Mouse (Mus musculus) limb, embryonic 11.5 days (tissue): ENCODE measurements around the gene Apobec4. TPM values are rescaled to one million over a fixed set of nuclear protein-coding genes. Genes with fewer than 3 reads are reported as not detected.

Experiments
- ATAC-seq: fragments of 200-750 bp; cut with Nextera tagmentation; 2 replicates; pipeline ENCODE4 v1.8.0; 2017; ENCODE audit warnings: low read depth; ENCODE audit not compliant: insufficient number of reproducible peaks, low FRiP score, low TSS enrichment
- DNase-seq: peaks from one replicate; pipeline ENCODE4 v3.0.0-alpha.2; 2015; ENCODE audit warnings: low spot score
- H3K27ac ChIP-seq: fragments of 300-500 bp; sonication (generic); replicated peaks from 2 replicates; pipeline ENCODE4 v1.5.1; 2014; ENCODE audit warnings: low read depth, mild to moderate bottlenecking, low read length
- H3K27me3 ChIP-seq: fragments of 300-500 bp; sonication (generic); 2 replicates; pipeline ENCODE4 v1.6.1; 2014; ENCODE audit warnings: mild to moderate bottlenecking, low read length, mixed read lengths; ENCODE audit not compliant: control insufficient read depth, insufficient read depth
- H3K36me3 ChIP-seq: fragments of 300-500 bp; sonication (generic); 2 replicates; pipeline ENCODE4 v1.6.1; 2014; ENCODE audit warnings: mild to moderate bottlenecking, low read length, moderate library complexity, mixed read lengths; ENCODE audit not compliant: control insufficient read depth, insufficient read depth
- H3K4me1 ChIP-seq: fragments of 300-500 bp; sonication (generic); 2 replicates; pipeline ENCODE4 v1.6.1; 2014; ENCODE audit warnings: low read length, mixed read lengths; ENCODE audit not compliant: control insufficient read depth, insufficient read depth
- H3K4me2 ChIP-seq: fragments of 300-500 bp; sonication (generic); 2 replicates; pipeline ENCODE4 v1.6.1; 2014; ENCODE audit warnings: low read depth, mild to moderate bottlenecking, moderate library complexity; ENCODE audit not compliant: severe bottlenecking
- H3K4me3 ChIP-seq: fragments of 300-500 bp; sonication (generic); 2 replicates; pipeline ENCODE4 v1.5.1; 2014; ENCODE audit warnings: low read depth, low read length
- H3K9ac ChIP-seq: fragments of 300-500 bp; sonication (generic); 2 replicates; pipeline ENCODE4 v1.6.1; 2014; ENCODE audit warnings: mild to moderate bottlenecking, low read length
- H3K9me3 ChIP-seq: fragments of 300-500 bp; sonication (generic); 2 replicates; pipeline ENCODE4 v1.6.1; 2016; ENCODE audit warnings: low read length; ENCODE audit not compliant: control insufficient read depth
- WGBS: fragments of 180-500 bp; shearing (Covaris S2); extraction: QIAGEN DNeasy Blood & Tissue Kit; methylation state at CpG from one replicate; pipeline ENCODE4 v1.1.7; 2014; 5-methylcytosine and 5-hydroxymethylcytosine counted together
- polyA plus RNA-seq: library from polyadenylated mRNA; unstranded; fragments of >200 nt; fragmentation: Nextera tagmentation; extraction: Ambion mirVana; gene quantifications from 2 replicates; pipeline ENCODE4 v1.2.1, GENCODE M21; 2014

The Apobec4 gene
- polyA plus RNA-seq, 1 experiment from 2014 or later: 0.12 TPM

DNA sequence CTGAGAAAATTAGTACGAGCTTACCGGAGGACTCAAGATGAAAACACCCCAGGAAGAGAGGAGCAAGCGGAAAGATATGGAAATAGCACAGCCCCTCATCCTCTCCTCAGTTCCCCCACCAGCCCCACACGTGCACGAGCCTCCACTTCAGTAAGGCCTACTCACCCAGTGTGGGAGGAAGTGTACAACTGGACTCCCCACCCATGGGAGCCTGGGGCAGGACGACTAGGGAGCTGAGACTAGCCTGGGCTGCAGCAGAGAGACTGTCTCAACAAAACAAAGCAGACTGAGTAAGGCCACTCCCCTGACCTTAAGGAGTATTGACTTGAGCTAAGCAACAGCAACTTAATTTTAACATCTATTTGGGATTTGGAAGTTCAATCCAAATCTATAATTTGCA, 32.2 kb upstream of the Apobec4 start:
- ATAC-seq (no peak), DNase-seq (no peak)
- Histone ChIP-seq H3K27me3 (no peaks in the 10 kb centered on the region), H3K9ac (no peak overlapping the region), H3K4me3 (no peak overlapping the region), H3K4me2 (no peak overlapping the region), H3K27ac (no peak overlapping the region), H3K4me1 (peaks cover 8% of the 10 kb centered on the region), H3K9me3 (no peaks in the 10 kb centered on the region), H3K36me3 (no peaks in the 10 kb centered on the region)
- 68% methylated on average over 6 of the region's 6 CpGs for WGBS

DNA sequence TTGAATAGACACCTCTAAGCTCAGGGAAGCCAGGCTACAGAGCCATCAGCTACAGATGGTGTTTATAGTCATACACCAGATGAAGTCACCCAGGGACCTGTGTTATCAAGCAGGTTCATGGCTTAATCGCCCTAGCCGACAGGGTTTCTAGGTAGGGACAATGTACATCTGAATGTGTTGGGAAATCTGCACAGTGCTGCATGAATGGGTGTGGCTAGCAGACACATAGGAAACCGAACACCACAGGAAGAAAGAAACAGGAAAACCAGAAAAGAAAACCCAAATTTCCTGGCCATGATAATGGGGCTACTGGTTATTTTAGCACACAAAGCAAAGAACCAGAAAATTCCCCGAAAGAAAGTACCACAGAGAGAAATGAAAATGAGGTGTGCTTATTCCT, 29.4 kb upstream of the Apobec4 start:
- Histone ChIP-seq H3K9me3 (no peaks in the 10 kb centered on the region), H3K9ac (no peak overlapping the region), H3K4me1 (peaks cover 3% of the 10 kb centered on the region; the same call in 1 of the 2 replicates), H3K4me2 (no peak overlapping the region), H3K27ac (no peak overlapping the region), H3K4me3 (no peak overlapping the region), H3K27me3 (no peaks in the 10 kb centered on the region), H3K36me3 (no peaks in the 10 kb centered on the region)
- DNase-seq (no peak), ATAC-seq (no peak)
- WGBS: 90% methylated on average over 4 of the region's 4 CpGs

DNA sequence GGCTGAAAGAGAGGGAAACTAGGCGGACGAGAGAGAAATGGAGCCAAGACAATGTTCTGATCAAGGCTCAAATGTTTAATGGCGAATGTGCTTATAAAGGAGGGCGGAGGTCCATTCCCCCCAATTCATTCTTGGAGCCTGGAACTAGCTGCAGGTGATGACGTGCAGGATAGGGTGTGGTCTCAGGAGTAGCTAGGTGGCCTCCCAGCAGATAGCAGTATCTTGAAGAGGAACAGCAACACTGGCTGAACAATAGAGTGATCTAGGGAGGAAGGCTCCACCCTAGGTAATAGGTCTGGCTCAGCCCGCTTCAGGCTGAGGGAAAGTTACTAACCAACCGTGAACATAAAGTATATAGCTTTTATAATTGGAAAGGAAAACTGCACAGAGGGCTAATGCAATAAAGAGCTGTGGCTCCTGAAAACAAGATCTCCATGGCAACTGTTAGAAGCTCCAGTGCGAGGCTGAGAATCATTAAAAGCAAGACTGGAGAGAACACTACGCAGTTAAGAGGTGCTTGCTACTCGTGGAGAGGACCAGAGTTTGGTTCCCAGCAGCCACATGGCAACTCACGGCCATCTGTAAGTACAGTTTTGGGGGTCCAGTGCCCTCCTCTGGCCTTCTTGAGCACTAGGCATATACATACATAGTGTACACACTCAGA, 28.7 kb upstream of the Apobec4 start:
- no peaks in the 10 kb centered on the region for H3K9me3 ChIP-seq
- no peak overlapping the region for H3K4me2 ChIP-seq
- H3K27ac ChIP-seq: no peak overlapping the region
- ATAC-seq (no peak), DNase-seq (no peak)
- 75% methylated on average over 11 of the region's 11 CpGs for WGBS
- peaks cover 3% of the 10 kb centered on the region; the same call in 1 of the 2 replicates for H3K4me1 ChIP-seq
- H3K27me3 ChIP-seq: no peaks in the 10 kb centered on the region
- H3K9ac ChIP-seq: no peak overlapping the region
- H3K4me3 ChIP-seq: no peak overlapping the region
- H3K36me3 ChIP-seq: no peaks in the 10 kb centered on the region

DNA sequence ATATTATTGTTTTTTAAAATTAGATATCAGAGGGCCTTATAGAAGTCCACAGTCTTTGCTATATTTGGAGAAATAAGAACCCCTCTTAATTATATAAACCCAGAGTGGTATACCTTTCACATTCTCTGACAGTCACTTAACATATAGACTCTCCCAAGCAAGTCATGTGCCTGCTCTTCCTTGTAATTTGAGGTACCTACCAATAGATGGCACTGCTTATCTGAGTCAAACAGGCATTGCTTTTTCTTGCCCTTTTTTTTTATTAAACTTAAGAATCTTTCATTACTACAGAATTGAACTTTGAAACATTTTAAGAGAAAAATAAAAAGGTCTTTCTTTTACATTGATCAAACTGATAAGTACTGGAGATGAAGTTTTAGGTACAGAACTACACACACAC, 26.1 kb upstream of the Apobec4 start:
- Histone ChIP-seq H3K4me3 (no peak overlapping the region), H3K36me3 (no peaks in the 10 kb centered on the region), H3K9ac (no peak overlapping the region), H3K27ac (no peak overlapping the region), H3K4me1 (no peaks in the 10 kb centered on the region), H3K27me3 (no peaks in the 10 kb centered on the region), H3K4me2 (no peak overlapping the region), H3K9me3 (no peaks in the 10 kb centered on the region)
- no peak for ATAC-seq
- no peak for DNase-seq

DNA sequence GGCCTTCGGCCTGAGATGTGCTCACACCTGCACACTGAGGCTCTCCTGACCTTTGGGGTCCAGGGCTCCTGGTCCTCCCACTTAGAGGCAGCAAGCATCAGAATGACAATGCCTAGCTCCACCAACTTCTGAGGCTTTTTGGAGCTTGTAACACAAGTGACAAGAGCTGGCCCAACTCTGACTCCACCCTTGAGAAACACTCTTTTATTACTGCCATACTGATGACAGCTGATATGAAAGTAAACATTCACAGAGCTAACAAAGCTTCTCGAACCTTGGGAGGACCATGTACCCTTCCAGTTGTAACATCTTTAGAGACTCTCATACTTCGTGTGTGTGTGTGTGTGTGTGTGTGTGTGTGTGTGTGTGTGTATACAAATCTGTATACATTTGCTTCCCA, 24.3 kb upstream of the Apobec4 start:
- Histone ChIP-seq H3K4me3 (no peak overlapping the region), H3K36me3 (no peaks in the 10 kb centered on the region), H3K4me2 (no peak overlapping the region), H3K27me3 (no peaks in the 10 kb centered on the region), H3K9ac (no peak overlapping the region), H3K4me1 (no peaks in the 10 kb centered on the region), H3K9me3 (no peaks in the 10 kb centered on the region), H3K27ac (no peak overlapping the region)
- 83% methylated on average over 3 of the region's 3 CpGs for WGBS
- no peak for DNase-seq
- no peak for ATAC-seq

DNA sequence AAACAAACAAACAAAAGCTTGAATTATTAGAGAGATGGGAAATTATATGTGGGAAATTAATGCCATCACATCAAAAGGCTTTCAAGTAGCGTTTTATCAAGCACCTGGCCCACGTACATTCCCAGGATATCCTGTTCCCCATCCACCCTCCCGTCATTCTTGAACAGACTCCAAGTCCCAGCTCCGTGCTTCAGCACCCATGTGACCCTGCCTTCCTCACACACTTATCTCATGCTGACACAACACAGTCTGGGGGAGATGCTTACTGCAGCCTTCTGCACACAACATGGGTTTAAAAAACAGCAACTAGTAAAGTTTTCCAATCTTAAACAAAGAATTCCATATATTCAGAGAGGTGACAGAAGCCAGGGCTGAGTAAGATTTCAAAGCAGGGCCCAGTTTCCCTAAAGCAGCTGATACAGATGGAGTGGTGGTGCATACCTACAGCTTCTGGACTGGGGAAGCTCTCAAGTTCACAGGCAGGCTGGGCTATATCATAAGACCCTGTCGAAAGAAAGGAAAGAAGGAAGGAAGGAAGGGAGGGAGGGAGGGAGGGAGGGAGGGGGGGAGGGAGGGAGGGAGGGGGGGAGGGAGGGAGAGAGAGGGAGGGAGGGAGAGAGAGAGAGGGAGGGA, 22.6 kb upstream of the Apobec4 start:
- Histone ChIP-seq H3K4me2 (no peak overlapping the region), H3K4me3 (no peak overlapping the region), H3K9me3 (no peaks in the 10 kb centered on the region), H3K27me3 (no peaks in the 10 kb centered on the region), H3K9ac (no peak overlapping the region), H3K36me3 (no peaks in the 10 kb centered on the region), H3K4me1 (no peaks in the 10 kb centered on the region), H3K27ac (no peak overlapping the region)
- no peak for DNase-seq
- no peak for ATAC-seq
- WGBS: 73% methylated on average over 4 of the region's 5 CpGs

DNA sequence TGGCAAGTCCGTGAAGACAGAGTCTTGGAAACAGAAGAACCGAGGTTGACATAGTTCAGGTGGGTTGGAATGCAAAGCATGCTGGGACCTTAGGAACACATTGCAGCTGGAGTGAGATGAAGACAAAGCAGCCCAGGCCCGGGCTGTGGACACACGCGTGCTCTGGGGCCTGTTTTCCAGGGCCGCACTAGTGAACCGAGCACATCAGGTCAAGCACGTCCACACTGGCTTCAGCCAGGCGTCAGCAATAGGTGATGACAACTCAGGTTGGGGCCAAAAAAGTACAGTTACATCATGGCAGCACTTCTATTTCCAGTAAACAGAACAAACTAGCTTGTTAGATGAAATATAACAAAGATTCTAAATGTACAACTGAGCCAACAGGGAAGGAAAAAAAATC, 11.6 kb upstream of the Apobec4 start:
- ATAC-seq (no peak), DNase-seq (no peak)
- 83% methylated on average over 9 of the region's 9 CpGs for WGBS
- Histone ChIP-seq H3K4me1 (no peaks in the 10 kb centered on the region; the same call in 1 of the 2 replicates), H3K9ac (no peak overlapping the region), H3K27me3 (no peaks in the 10 kb centered on the region), H3K9me3 (no peaks in the 10 kb centered on the region), H3K36me3 (no peaks in the 10 kb centered on the region), H3K4me3 (no peak overlapping the region), H3K27ac (no peak overlapping the region), H3K4me2 (no peak overlapping the region)

DNA sequence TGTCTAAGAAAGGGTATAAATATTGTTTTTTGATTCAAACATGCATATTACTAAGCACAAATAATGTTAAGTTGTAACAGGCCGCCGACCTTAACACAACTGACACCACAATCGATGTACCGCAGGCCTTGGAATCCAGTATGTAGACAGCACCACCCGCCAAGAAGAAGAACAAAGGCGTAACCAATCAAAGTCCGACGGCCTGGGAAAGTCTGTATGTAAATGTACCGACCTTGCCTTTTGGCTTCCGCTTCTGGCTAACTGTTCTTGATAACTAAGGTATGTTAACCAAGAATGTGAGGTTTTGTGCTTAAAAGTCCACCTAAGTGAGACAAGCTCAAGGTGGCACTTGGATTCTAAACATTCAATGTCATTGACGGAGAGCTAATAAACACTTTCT, 11.0 kb upstream of the Apobec4 start:
- WGBS: 94% methylated on average over 11 of the region's 11 CpGs

More for the DNA sequence above, 11.0 kb upstream of the Apobec4 start:
- Histone ChIP-seq H3K9ac (no peak overlapping the region), H3K27me3 (no peaks in the 10 kb centered on the region), H3K9me3 (no peaks in the 10 kb centered on the region), H3K36me3 (no peaks in the 10 kb centered on the region), H3K4me2 (no peak overlapping the region), H3K27ac (no peak overlapping the region), H3K4me3 (no peak overlapping the region), H3K4me1 (no peaks in the 10 kb centered on the region; the same call in 1 of the 2 replicates)
- no peak for DNase-seq
- no peak for ATAC-seq
